Mouse (Mus musculus): ENCODE results near the gene Snrpc. TPM values are rescaled to one million over a fixed set of nuclear protein-coding genes. Genes with fewer than 3 reads are reported as not detected.

Gene Snrpc
- polyA plus RNA-seq, 1 experiment from 2014 or later: 226 TPM

DNA sequence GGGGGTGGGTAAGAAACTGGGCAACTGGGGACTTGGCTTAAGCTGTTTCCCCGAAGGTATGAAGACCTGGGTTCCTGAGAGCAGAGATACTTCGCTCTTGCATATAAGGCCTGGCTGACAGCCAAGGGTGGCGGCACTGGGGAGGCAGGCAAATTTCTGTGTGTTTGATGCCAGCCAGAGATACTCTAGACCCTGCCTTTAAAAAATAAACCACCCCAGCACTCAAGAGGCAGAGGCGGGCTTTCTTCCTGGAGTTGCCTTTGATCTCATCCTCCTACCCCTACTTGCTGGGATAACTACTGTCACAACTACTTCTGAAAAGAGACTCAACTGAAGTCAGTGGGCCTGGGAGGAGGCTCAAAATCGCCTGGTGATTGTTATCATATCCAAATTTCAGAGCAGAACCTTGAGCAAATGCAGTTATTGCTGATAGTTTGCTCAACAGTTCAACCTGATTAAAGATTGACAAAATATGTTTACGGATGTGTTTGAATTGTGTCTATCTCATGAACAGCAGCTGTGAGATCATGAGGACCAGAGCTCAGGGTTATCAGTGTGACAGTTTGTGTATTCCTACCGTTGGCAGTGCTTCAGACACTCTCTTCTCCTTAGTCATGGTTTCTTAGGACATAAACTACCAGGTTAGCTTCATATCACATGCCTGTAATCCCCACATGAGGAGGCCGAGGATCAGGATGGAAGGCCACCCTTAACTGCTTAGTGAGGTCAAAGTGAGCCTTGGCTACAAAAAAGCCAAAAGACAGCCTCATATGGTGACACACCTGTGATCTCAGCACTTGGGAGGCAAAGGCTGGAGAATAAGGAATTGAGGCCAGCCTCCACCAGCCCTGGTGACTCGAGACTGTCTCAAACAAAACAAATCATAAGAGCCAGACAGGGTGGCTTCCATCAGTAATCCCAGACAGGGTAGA is 16.3 kb upstream of the Snrpc start:
- peak overlapping the region; percentile 68 for H3K9ac ChIP-seq (ENCODE audit: low read depth, low read length)
- no peaks in the 10 kb centered on the region for H3K27me3 ChIP-seq (ENCODE audit: control insufficient read depth, insufficient read depth, low read length)
- no peaks in the 10 kb centered on the region for H3K9me3 ChIP-seq (replicated peaks; ENCODE audit: control insufficient read depth, low read length)
- H3K4me3 ChIP-seq (ENCODE audit: low read depth, low read length): peak overlapping the region; percentile 95
- H3K4me1 ChIP-seq (ENCODE audit: control insufficient read depth, insufficient read depth, low read length): peaks cover 23% of the 10 kb centered on the region
- no peak for ATAC-seq (replicated peaks; ENCODE audit: insufficient number of reproducible peaks, low FRiP score, low TSS enrichment)
- WGBS (ENCODE audit: insufficient replicate concordance): 59% methylated on average over 9 of the region's 9 CpGs
- H3K36me3 ChIP-seq (ENCODE audit: control insufficient read depth, insufficient read depth, low read length): no peaks in the 10 kb centered on the region
- H3K27ac ChIP-seq (ENCODE audit: low read depth, low read length): peak overlapping the region; percentile 73
- peak overlapping the region; percentile 60 for H3K4me2 ChIP-seq

DNA sequence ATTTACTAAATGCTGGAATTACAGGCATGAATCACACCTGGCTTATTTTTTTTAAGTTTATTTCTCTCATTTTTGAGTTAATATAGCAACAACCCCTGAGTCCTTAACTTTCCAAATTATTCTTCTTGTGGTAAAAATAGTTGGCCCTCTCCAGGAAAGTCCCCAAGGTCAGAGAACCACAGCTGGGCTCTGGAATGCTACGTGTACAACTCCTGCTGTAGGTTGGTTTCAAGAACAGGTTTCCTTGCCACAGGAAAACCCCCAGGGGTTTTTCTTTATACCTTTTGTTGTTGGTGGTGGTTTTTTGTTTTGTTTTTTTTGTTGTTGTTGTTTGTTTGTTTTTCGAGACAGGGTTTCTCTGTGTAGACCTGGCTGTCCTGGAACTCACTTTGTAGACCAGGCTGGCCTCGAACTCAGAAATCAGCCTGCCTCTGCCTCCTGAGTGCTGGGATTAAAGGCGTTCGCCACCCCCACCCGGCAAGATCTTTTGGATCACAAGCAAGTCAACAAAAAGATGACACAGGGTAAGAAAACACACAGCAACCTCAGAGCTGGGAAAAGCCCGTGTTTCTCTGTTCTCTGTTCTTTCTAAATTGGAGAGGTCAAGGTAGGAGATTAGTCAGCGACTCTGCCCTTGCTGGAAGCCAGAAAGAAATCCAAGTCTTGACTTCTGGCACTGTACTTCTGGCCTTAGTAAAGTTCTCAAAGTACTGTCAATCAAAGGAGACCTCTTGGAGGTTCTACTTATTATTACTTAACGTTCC is 14.6 kb upstream of the Snrpc start:
- Histone ChIP-seq H3K27ac (ENCODE audit: low read depth, low read length) (no peak overlapping the region), H3K4me2 (no peak overlapping the region), H3K4me1 (ENCODE audit: control insufficient read depth, insufficient read depth, low read length) (peaks cover 21% of the 10 kb centered on the region), H3K9me3 (replicated peaks; ENCODE audit: control insufficient read depth, low read length) (no peaks in the 10 kb centered on the region), H3K9ac (ENCODE audit: low read depth, low read length) (no peak overlapping the region), H3K4me3 (ENCODE audit: low read depth, low read length) (no peak overlapping the region), H3K27me3 (ENCODE audit: control insufficient read depth, insufficient read depth, low read length) (no peaks in the 10 kb centered on the region), H3K36me3 (ENCODE audit: control insufficient read depth, insufficient read depth, low read length) (no peaks in the 10 kb centered on the region)
- no peak for ATAC-seq (replicated peaks; ENCODE audit: insufficient number of reproducible peaks, low FRiP score, low TSS enrichment)
- 77% methylated on average over 9 of the region's 9 CpGs for WGBS (ENCODE audit: insufficient replicate concordance)

DNA sequence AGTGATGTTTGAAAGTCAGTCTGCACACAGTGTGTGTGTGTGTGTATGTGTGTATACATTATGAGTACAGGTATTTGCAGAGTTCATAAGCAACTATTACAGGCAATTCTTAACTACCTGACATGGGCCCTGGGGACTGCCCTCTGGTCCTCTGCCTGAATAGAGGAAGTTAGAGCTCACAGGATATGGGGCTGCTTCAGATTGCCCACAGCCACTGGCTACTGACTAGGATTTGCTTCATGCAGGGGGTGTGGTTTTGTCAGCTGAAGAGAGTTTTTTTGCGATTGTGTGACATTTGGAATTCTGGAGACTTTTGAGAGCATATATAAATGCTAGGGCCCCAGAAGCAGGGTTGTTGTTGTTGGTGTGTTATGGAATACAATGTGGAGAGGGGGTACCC is 13.0 kb upstream of the Snrpc start:
- H3K27ac ChIP-seq (ENCODE audit: low read depth, low read length): no peak overlapping the region
- WGBS (ENCODE audit: insufficient replicate concordance): 53% methylated on average over 1 of the region's 1 CpGs
- H3K4me3 ChIP-seq (ENCODE audit: low read depth, low read length): no peak overlapping the region
- no peak overlapping the region for H3K9ac ChIP-seq (ENCODE audit: low read depth, low read length)
- H3K27me3 ChIP-seq (ENCODE audit: control insufficient read depth, insufficient read depth, low read length): no peaks in the 10 kb centered on the region
- H3K4me2 ChIP-seq: no peak overlapping the region; the same call in 1 of the 2 replicates
- no peak for ATAC-seq (replicated peaks; ENCODE audit: insufficient number of reproducible peaks, low FRiP score, low TSS enrichment)
- H3K36me3 ChIP-seq (ENCODE audit: control insufficient read depth, insufficient read depth, low read length): no peaks in the 10 kb centered on the region
- peaks cover 12% of the 10 kb centered on the region; the same call in 1 of the 2 replicates for H3K4me1 ChIP-seq (ENCODE audit: control insufficient read depth, insufficient read depth, low read length)
- H3K9me3 ChIP-seq (replicated peaks; ENCODE audit: control insufficient read depth, low read length): no peaks in the 10 kb centered on the region

DNA sequence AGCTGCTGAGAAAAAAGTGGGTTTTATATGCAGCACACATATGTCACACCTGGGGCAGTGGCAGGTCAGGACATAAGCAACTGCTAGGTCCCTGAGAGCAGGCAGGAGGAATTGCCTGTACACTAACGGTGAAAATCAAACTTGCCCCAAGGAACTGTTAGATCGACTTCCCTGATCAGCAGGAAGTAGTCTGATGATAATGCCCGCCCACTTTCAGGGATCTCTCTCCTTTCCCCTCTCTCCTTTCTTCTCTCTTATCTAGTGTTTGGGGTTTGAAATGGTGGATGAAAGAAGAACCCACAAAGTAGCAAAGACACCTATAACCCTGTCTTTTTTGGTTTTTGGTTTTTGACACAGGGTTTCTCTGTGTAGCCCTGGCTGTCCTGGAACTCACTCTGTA is 12.4 kb upstream of the Snrpc start:
- H3K9ac ChIP-seq (ENCODE audit: low read depth, low read length): no peak overlapping the region
- H3K4me1 ChIP-seq (ENCODE audit: control insufficient read depth, insufficient read depth, low read length): peaks cover 12% of the 10 kb centered on the region; the same call in 1 of the 2 replicates
- H3K9me3 ChIP-seq (replicated peaks; ENCODE audit: control insufficient read depth, low read length): no peaks in the 10 kb centered on the region
- no peak for ATAC-seq (replicated peaks; ENCODE audit: insufficient number of reproducible peaks, low FRiP score, low TSS enrichment)
- no peaks in the 10 kb centered on the region for H3K27me3 ChIP-seq (ENCODE audit: control insufficient read depth, insufficient read depth, low read length)
- no peak overlapping the region for H3K27ac ChIP-seq (ENCODE audit: low read depth, low read length)
- no peaks in the 10 kb centered on the region for H3K36me3 ChIP-seq (ENCODE audit: control insufficient read depth, insufficient read depth, low read length)
- peak overlapping the region; percentile 71; the same call in 1 of the 2 replicates for H3K4me2 ChIP-seq
- H3K4me3 ChIP-seq (ENCODE audit: low read depth, low read length): 0 out of 2 replicates have a peak overlapping the region, but pooled peaks have one; percentile 39
- WGBS (ENCODE audit: insufficient replicate concordance): 27% methylated on average over 3 of the region's 3 CpGs

DNA sequence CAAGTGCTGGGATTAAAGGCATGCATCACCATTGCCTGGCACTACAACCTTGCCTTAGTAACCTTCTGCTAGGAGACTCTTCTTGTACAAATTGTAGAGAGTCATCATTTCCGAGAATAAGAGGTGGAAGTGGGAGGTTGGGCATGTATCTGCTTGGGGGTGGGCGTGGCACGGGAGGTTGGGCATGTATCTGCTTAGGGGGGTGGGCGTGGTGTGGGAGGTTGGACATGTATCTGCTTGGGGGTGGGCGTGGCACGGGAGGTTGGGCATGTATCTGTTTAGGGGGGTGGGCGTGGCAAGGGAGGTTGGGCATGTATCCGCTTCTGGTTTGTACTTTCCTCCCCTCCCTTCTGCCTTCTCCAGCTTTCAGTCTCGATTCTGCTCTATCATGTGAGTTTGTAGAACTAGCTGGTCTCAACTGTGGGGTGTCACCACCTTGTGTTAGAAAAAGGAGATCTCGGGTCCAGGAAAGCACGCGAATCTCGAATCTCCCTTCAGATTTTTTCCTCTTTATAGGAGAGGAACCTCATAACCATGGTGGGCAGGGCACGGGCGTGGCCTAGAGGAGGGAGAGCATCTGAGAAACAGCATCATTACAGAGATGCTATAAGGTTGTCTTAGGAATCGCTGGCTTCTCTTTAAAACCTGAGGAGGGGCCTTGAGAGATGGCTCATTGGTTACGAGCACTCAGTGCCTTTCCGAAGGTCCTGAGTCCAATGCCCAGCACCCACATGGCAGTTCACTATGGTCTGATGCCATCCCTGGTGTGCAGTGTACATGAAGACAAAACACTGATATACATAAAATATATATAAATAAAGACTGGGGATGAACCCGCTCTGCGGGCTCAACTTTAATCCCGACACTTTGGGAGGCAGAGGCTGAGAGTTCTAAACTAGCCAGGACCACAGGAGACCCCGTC is 11.7 kb upstream of the Snrpc start:
- H3K4me2 ChIP-seq: peak overlapping the region; percentile 71
- 0 out of 2 replicates have a peak overlapping the region, but pooled peaks have one; percentile 22 for H3K27ac ChIP-seq (ENCODE audit: low read depth, low read length)
- H3K36me3 ChIP-seq (ENCODE audit: control insufficient read depth, insufficient read depth, low read length): no peaks in the 10 kb centered on the region
- peaks cover 8% of the 10 kb centered on the region; the same call in 1 of the 2 replicates for H3K4me1 ChIP-seq (ENCODE audit: control insufficient read depth, insufficient read depth, low read length)
- no peaks in the 10 kb centered on the region for H3K27me3 ChIP-seq (ENCODE audit: control insufficient read depth, insufficient read depth, low read length)
- peak; percentile 86 for ATAC-seq (replicated peaks; ENCODE audit: insufficient number of reproducible peaks, low FRiP score, low TSS enrichment)
- no peaks in the 10 kb centered on the region for H3K9me3 ChIP-seq (replicated peaks; ENCODE audit: control insufficient read depth, low read length)
- peak overlapping the region; percentile 63 for H3K9ac ChIP-seq (ENCODE audit: low read depth, low read length)
- peak overlapping the region; percentile 39 for H3K4me3 ChIP-seq (ENCODE audit: low read depth, low read length)
- WGBS (ENCODE audit: insufficient replicate concordance): 3% methylated on average over 22 of the region's 22 CpGs

DNA sequence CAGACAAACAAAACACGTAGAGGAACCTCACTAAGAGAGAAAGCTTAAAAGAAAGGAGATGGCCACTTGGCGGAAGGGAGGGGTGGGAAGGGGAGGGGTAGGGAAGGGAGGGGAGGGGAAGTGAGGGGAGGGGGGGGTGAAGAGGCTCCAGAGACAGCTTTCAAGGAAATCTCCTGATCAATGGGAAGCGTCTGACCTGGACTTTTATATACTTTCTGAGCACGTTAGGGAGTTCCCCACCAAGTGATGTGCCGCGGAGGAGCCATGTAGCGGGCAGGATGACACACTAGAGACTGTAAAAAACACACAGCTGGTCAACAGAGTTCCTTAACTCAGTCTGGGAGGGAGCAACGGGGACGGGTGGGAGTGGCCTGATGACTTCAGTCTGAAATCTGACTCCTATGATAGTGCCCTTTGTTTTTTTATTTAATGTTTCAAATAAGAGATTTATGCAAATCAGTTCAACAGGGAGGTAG is 11.0 kb upstream of the Snrpc start:
- 3% methylated on average over 9 of the region's 9 CpGs for WGBS (ENCODE audit: insufficient replicate concordance)

DNA sequence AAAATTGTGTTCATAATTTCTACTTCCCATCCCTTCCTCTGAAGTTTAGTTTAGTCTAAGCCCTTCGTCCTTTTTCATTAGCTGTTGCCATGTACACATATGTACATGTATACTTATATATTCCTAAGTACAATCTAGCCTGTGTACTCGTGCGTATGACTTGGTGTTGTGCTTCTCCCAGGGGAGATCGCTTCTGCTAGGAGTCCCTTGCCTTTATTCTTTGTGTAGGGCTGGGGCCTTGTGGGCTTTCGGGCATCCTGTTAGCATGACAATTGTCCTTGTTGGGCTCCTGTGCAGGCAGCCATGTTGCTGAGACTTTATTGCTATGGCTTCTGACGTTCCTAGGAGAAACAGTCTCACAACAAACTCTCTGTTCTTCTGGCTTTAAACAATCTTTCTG is 10.4 kb upstream of the Snrpc start:
- Histone ChIP-seq H3K27me3 (ENCODE audit: control insufficient read depth, insufficient read depth, low read length) (no peaks in the 10 kb centered on the region), H3K36me3 (ENCODE audit: control insufficient read depth, insufficient read depth, low read length) (no peaks in the 10 kb centered on the region), H3K27ac (ENCODE audit: low read depth, low read length) (no peak overlapping the region), H3K4me1 (ENCODE audit: control insufficient read depth, insufficient read depth, low read length) (0 out of 2 replicates have a peak, but pooled peaks cover 4% of the 10 kb centered on the region), H3K9ac (ENCODE audit: low read depth, low read length) (no peak overlapping the region), H3K4me3 (ENCODE audit: low read depth, low read length) (no peak overlapping the region), H3K4me2 (no peak overlapping the region), H3K9me3 (replicated peaks; ENCODE audit: control insufficient read depth, low read length) (no peaks in the 10 kb centered on the region)
- ATAC-seq (replicated peaks; ENCODE audit: insufficient number of reproducible peaks, low FRiP score, low TSS enrichment): no peak
- WGBS (ENCODE audit: insufficient replicate concordance): 42% methylated on average over 6 of the region's 6 CpGs

More for the DNA sequence above, 11.0 kb upstream of the Snrpc start:
- Histone ChIP-seq H3K27ac (ENCODE audit: low read depth, low read length) (no peak overlapping the region), H3K27me3 (ENCODE audit: control insufficient read depth, insufficient read depth, low read length) (no peaks in the 10 kb centered on the region), H3K36me3 (ENCODE audit: control insufficient read depth, insufficient read depth, low read length) (no peaks in the 10 kb centered on the region), H3K9me3 (replicated peaks; ENCODE audit: control insufficient read depth, low read length) (no peaks in the 10 kb centered on the region), H3K4me3 (ENCODE audit: low read depth, low read length) (peak overlapping the region; percentile 39), H3K4me1 (ENCODE audit: control insufficient read depth, insufficient read depth, low read length) (0 out of 2 replicates have a peak, but pooled peaks cover 4% of the 10 kb centered on the region), H3K4me2 (peak overlapping the region; percentile 71), H3K9ac (ENCODE audit: low read depth, low read length) (peak overlapping the region; percentile 61; the same call in 1 of the 2 replicates)
- no peak for ATAC-seq (replicated peaks; ENCODE audit: insufficient number of reproducible peaks, low FRiP score, low TSS enrichment)
